Mouse (Mus musculus) layer of hippocampus, adult 8-10 months (tissue): Measurements from ENCODE around the gene Ddah2. TPM values are rescaled to one million over a fixed set of nuclear protein-coding genes. Genes with fewer than 3 reads are reported as not detected.

Experiments used
- DNase-seq, 2 experiments: peaks; one replicate each; pipeline ENCODE4 v3.0.0; 2022; ENCODE audit warnings: low spot score in 2 of 2
- total RNA-seq, 4 experiments: library from RNA; stranded (reverse); gene quantifications; 2 replicates each; pipeline ENCODE4 v1.2.4; 2022

The Ddah2 gene
- 10 to 100 TPM in 3 of 4 experiments, 1 to 10 TPM in 1; 8.8 to 20.3 (median 14.9) TPM for total RNA-seq

DNA sequence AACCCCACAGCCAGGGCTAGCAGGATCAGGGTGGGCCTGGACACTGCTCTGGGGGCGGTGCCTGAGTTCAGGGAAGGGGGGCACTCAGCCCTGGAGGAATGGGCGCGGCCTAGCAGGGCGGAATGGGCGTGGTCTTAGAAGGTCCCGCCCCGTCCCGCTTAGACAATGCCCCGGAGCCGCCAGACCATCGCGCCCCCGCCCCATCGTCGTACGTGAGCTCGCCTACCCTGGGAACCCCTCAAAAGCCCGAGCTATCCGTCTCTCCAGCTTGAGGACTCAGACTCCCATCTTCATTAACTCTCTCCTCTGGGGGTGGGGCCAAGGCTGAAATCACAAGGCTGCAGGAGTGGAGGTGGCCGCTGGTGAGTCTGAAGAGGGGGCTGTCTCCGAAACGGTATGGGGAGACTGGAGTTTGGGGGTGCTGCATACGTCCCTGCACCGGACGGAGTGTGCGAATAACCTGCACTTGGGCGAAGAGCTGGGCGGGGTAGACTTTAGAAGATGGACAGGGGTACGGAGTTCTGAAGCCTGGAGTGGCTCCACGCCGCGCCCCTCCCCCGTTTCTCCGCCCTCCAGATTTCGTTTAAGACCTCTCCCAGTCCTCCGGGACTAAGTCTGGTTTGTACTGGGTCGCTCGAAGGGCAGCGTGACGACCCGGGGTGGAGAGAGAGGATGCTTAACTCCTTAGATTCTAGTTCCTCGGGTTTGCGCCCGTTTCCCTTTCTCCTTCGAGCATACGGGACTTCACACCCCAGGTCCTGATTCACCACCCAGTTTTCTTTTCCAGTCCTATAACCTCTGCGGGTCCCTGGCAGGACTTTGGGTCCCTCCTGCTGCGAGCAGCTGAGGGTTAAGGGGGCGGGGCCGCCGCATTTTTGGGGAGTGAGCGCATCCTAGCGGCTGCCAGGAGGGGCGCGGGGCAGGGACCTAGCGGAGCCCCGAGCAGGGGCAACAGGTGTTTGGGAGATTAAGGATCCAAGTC lies at the start of gene Ddah2:
TSS of gene Ddah2 (plus strand) at position 125 of the 982 bp plus-strand sequence.
- peak; percentile 47 to 61 for DNase-seq

DNA sequence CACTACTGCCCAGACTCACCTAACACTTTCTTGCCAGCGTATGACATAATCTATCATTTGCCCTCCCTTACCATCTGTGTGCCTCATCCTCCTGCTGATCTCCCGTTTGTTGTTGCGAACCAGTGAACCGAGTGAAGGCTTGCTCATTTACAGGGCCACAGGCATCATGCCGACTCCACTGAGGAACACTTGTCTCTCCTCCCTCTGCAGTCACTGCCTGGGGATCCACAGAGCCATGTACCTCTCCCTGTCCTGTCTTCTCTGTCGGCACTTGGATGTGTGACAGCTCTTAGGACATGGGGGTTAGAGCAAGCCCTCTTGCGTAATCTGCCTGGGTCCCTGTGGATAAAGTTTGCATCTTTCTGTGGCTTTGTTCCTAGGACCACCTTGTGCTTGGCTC lies 49.2 kb upstream of the Ddah2 start:
- DNase-seq = no peak

DNA sequence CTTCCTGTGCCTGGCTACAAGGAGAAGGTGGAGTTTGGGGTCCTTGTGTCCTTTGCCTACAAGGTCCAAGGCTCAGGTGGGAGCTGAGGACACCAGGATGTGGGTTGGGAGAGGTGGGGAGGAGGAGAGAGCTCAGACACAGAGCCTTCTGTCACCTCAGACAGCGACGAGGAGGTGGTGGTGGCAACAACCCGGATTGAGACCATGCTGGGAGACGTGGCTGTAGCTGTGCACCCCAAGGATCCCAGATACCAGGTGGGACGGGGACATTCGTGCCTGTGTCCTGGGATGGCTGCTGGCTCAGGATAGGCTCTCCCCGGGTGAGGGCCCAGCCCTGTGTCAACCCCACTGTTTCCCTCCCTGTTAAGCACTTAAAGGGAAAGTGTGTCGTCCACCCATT lies 47.4 kb upstream of the Ddah2 start:
- no peak for DNase-seq

DNA sequence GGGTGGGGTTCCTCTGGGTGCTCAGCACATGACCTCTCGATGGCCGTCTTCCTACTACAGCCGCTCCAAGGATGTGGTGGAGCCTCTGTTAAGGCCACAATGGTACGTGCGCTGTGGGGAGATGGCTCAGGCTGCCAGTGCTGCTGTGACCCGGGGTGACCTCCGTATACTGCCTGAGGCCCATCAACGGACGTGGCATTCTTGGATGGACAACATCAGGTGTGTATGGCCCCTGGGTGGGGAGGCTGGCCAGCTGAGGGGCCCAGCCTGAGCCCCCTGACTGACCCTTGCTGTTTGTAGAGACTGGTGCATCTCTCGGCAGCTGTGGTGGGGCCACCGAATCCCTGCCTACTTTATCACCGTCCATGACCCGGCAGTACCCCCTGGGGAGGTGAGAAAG lies 46.4 kb upstream of the Ddah2 start:
- DNase-seq = no peak

DNA sequence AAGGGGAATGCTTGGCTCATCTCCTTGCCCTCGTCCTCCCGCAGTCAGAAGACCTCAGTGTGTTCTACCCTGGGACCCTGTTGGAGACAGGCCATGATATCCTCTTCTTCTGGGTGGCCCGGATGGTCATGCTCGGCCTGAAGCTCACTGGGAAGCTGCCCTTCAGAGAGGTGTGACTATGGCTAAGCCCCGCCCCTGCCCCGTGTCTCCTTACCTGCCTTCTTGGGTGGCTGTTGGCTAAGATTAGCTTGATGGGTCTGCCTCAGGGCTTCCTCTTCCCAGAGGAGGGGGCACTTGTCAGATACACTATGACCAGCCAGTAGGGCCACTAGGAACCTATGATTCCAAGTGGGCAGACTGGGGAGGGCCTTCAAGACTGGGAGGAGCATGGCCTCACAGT lies 45.6 kb upstream of the Ddah2 start:
- DNase-seq = no peak

DNA sequence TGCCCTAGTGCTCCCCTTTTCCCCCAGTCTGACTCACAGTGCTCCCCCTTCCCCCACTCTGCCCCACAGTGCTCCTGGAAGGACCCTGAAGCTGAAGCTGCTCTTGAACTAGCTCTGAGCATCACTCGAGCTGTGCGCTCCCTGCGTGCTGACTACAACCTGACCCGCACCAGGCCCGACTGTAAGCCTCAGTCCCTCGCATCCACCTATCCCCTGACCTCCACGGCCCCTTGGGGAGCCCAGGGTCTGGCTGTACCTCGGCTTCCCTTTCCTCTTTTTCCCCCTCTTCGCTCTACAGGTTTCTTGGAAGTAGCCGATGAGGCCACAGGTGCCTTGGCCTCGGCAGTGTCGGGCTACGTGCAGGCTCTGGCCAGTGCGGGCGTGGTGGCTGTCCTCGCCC lies 43.5 kb upstream of the Ddah2 start:
- no peak for DNase-seq

DNA sequence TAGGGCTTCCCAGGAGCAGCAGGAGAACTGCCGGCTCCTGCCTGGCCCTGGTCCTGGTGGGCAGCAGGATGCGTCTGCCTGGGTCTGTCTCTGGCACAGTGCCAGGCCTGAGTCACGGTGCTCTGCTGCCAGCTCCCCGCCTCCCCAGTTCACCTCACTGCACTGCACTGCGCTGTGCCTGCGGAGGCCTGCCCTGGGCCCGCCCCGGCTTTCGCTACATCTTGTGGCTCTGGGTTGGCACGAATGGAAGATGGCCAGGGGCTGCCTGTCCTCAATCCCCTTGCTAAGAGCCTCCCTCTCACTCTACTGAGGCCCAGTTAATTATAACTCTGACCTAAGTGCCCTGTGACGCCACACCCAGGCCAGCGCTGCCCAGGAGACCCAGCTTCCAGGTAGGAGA lies 42.5 kb upstream of the Ddah2 start, which contains the start of gene Vwa7:
TSS of gene Vwa7 (plus strand) at position 204 of the 400 bp plus-strand sequence.
- DNase-seq = no peak

DNA sequence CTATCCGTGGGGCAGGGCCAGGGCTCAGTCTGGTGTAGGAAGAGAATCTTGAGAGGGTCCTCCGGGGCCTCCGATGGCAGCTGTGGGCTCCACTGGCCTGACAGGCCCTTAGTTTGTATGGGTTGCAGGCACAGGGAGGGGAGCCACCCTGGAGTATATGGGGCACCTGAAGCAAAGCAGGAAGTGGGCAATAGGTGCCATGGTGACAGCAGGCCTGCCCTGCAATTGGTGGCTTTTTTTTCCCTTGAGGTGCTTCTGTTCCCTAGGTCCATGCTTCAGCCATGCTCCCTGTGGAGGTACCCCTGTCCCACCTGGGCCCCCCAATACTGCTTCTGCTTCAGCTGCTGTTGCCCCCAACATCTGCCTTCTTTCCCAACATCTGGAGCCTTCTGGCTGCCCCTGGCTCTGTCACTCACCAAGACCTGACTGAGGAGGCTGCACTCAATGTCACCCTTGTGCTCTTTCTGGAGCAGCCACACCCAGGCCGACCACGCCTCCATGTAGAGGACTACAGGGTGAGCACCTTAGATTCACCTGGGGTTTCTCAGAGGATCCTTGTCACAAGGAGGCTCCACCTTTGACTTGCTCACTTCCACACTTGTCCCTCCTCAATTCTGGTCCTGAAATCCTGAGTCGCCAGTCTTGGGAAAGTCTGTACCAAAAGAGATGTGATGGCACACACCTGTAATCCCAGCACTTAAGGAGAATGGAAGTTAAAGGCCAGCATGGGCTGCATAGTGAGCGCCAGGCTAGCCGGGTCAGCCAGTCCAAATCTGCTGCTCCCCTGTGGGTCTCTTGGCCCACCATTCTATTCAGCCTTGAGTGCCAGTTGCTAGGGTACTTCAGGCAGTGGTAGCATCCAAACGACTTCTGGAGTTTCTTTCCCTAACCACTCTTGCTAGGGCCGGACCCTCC lies 41.8 kb upstream of the Ddah2 start:
- no peak for DNase-seq

DNA sequence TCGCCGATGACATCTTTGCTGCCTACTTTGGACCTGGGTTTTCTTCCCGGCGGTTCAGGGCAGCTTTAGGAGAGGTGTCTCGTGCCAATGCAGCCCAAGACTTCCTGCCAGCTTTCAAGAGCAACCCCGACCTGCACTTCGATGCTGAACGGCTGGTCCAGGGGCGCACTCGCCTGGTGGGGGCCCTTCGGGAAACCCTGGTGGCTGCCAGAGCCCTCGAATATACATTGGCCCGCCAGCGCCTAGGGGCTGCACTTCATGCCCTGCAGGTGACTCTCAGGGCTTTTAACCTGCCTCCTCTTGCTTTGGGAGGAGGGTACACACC lies 41.2 kb upstream of the Ddah2 start:
- no peak for DNase-seq

DNA sequence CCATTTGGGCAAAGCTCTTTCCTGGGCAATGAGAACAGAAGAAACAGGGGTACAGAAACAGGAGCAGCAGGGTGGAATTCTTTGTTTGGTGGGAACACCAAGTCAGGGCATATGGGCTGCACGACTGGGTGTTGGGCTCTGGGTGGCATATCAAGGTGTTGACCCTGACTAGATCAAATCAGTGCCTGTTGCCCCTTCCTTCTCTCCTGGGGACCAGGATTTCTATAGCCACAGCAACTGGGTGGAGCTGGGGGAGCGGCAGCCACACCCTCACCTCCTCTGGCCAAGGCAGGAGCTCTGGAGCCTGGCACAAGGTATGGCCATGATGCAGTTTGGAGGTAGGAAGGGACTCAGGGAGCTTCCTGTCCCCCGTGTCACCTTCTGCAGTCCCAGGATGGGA lies 40.7 kb upstream of the Ddah2 start:
- no peak for DNase-seq

DNA sequence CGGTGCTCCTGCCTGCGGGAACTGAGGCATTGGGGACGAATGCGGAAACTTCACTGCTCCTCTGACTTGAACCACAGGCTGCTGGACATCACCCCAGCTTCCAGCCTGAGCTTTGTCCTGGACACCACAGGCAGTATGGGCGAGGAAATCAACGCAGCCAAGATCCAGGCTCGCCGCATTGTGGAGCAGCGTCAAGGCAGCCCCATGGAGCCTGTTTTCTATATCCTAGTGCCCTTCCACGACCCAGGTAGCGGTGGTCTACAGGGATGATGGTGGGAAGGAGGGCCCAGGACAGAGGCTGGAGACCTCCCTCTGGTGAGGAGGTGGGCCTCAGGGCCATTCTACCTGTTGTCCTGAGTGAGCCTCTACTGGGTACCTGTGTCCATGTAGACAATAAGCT lies 38.9 kb upstream of the Ddah2 start:
- no peak for DNase-seq

DNA sequence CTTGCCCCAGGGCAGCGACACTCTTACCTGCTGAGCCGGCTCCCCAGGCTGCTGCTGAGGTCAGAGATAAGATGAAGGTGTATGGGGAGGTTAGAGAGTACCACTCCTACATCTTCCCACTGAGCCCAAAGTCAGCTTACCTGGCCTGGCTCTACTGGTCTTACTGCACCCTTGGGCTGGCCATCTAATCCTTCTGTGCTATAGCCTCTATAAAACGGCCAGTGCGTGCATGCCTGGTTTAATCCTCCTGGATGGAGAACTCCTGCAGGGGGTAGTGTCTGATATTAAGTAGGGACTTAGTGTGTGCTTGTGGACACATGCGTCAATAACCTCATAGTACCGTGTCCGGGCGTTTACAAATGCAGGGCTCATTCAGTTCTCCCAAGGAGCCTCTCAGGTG lies 38.3 kb upstream of the Ddah2 start:
- DNase-seq = no peak

DNA sequence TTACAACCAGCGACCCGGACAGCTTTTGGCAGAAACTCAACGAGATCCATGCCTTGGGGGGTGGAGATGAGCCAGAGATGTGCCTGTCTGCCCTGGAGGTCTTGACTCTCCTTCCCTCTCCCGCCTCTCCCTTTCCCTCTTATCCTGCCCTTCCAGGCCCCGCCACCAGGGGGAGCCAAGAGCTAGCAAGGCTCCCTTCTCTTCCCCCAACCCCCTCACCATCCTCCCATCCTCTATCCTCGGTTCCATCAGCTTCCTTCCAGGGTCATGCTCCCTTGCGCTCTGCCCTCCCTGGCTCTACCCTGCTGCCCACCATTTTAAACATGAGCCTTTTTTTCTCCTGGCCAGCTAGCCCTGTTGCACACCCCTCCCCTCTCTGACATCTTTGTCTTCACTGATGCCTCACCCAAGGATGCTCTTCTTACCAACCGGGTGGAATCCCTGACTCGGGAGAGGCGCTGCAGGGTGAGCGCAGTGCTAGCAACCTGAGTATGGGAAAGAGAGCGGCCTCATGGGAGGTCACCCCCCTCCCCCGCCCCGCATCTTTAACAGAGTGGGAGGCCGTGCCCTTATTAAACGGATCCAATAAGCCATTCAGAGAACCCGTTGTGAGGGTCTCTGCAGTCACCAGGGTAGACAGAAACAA lies 37.5 kb upstream of the Ddah2 start:
- peak; percentile 64 to 89 for DNase-seq

DNA sequence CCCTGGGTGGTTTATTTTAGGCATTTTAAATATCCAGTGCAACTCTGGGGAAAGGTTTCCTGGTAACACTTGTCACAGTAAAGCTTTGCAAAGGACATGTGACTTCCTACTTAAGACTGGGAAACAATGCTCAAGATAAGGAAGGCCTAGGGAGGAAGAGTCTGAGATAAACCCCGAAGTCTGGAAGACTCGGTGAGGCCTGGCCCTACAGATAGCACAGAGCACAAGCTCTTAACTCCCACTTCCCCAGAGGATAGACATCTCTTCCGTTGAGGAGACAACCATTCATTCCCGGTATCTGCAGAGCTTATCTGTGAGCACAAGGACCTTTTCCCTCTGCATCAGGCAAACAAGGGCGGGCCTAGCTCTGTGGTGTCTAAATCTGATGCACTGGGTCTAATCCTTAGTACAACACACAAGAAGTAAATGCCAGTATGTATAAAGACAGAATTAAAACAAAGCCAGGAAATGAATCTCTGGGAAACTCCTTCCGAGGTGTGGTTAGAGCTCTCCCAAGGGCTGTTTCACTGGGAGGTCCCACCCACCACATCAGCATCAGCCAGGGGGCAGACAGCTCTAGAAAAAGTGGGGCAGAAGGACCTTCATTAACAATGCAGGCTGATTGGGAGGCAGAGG lies 36.9 kb upstream of the Ddah2 start:
- no peak for DNase-seq

DNA sequence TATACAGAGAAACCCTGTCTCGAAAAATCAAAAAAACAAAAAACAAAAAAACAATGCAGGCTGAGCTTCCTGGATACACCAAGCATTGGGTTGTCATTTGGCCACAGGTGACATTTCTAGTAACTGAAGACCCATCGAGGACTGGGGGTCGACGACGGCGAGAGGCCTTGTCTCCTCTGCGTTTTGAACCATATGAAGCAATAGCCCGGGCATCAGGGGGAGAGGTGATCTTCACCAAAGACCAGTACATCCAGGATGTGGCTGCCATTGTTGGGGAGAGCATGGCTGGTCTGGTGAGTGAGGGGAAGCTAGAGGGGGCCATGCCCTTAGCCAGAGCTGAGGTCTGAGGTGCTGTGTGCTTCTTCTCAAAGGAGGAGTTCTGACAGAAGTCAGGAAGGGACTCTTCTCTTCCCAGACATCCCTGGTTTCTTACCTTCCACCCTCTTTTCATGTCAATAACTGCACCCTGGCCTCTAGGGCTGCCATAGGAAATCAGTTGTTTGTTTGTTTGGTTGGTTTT lies 36.2 kb upstream of the Ddah2 start:
- DNase-seq = no peak

DNA sequence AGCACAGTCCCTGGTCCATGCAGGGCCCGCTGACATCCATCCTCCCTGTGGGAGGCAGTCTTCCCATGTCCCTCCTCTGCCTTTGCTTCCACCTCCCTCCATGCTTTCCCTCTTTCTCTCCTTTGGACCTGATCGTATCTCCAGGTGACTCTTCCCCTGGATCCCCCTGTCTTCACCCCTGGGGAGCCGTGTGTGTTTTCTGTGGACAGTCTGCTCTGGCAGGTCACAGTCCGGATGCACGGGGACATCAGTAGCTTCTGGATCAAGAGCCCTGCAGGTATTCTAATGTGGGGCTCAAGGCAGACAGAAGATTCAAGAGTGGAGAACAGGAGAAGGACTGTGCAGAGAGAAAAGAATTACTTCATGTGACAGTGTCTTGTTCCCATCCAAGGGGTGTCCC lies 35.6 kb upstream of the Ddah2 start:
- DNase-seq = no peak

DNA sequence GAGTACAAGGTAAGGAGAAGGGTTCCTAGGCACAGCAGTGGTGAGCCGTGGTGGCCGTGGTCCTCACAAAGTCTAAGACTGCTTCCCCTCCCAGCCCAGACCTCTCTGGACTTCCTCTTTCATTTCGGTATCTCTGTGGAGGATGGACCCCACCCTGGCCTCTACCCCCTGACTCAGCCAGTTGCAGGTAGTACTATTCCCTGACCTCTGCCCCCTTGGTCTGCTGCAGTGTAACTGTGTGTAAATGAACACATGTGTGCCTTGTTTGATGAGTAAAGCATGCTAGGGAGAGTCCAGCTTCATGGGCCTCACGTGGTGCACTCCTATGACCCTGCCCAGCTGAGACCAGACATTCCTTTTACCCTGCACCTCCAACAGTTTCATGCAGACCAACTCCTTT lies 35.1 kb upstream of the Ddah2 start:
- no peak for DNase-seq

DNA sequence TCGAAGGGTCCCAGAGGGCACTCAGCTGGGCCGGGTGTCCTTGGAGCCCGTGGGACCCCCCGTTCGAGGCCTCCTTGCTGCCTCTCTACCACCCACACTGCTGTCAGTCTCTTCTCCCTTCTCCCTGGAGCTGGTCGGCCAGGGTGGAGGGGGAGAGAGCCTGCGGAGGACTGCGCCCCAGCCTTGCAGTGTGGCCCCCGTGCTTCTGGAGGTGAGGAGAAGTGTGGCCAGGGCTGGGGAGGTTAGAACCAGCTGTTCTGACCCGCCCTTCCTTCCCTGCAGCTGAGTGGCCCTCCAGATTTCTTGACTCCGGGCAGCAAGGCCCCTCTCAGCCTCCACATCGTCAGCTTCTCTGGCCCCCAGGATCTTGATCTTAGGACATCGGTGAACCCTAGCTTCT lies 34.6 kb upstream of the Ddah2 start:
- DNase-seq = no peak

DNA sequence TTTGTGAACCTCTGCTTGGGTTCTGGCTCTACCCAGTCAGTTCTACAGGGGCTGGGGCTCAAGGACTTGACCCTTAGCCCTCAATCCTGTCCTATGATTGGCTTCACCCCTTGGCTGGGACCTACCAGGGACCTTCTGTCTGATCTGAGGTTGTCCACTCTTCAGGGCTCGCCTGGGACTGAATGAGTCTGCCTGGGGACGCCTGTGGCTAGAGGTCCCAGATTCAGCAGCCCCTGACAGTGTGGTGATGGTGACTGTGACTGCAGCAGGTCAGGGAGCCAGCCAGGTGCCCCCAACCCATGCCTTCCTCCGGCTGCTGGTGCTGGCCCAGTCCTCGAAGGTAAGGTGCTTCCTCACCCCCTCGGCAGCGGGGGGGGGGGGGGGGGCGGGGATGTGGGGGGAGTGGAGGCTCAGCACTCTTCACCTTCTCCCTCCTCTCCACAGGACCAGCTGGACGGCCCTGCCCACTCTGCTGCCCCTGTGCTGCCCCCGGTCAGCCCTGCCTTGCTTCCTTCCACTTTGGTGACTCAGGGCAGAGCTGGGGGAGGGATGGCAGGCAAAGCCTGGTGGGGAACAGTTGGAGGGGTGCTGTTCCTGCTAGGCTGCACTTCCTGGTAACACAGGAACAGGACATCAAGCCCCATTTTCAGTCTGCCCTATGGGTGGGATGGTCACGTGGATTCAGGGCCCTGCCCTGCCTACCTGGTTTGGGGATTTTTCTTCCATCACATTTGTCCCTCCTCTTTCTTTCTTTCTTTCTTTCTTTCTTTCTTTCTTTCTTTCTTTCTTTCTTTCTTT lies 33.9 kb upstream of the Ddah2 start:
- no peak for DNase-seq

DNA sequence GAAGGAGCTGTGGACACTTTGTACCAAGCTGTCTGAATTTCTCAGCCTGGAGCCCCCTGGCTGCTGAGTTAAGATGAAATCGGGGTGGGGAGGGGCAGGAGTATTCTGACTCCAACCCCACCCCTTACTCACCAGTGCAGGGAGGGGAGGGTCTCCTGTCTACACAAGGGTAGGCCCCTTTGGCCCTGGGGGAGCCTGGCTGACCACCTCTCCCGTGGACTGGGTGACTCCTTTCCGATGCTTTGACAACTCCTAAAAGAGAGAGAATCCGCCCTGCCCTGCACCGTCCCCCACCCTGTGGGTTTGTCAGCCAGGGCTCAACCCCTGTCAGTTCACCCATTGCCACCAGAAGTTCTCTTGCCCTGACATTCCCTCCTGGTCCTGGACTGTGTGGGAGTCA lies 32.6 kb upstream of the Ddah2 start:
- no peak for DNase-seq
